Mouse (Mus musculus) NIH3T3 (cell line): ENCODE data around the gene Tgfb1.

Experiments used
- DNase-seq: peaks from one replicate; pipeline ENCODE4 v3.0.0-alpha.2; 2012; ENCODE audit warnings: low read depth

Tgfb1 gene

GRCm38 (mm10) chr7:25686680-25687531 is at the start of gene Tgfb1:
Gene Tgfb1 (plus strand): TSS chr7:25687002.
- peak; percentile 86 for DNase-seq

- DNase-seq: no peak
Measured at GRCm38 (mm10) chr7:25637099-25637498, 49.7 kb upstream of the Tgfb1 start.

DNA sequence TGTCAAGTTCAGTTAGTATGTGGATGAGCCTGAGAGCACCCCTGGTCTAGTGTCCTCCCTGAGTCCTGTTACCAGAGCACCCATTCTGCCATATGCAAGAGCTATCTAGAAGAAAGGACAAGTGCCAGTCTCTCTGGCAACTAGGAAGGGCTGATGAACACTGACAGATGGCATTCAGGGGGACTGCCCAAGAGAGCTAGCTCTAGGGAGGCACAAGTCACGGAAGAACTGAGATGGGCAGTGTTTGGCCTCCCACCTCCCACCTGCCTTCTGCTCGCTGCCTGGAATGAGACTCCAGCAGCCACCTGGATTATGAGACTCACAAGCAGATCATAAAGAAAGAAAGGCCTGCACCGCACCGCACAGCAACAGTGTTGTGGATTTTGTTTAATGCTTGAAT is 47.0 kb upstream of the Tgfb1 start:
- DNase-seq: no peak

GRCm38 (mm10) chr7:25644136-25644535 is 42.7 kb upstream of the Tgfb1 start:
- no peak for DNase-seq

GRCm38 (mm10) chr7:25644631-25645030 is 42.2 kb upstream of the Tgfb1 start:
- DNase-seq: peak; percentile 31

GRCm38 (mm10) chr7:25645074-25645473 is 41.7 kb upstream of the Tgfb1 start:
- no peak for DNase-seq

- peak; percentile 9 for DNase-seq
Measured at GRCm38 (mm10) chr7:25647574-25648123, 39.2 kb upstream of the Tgfb1 start.

GRCm38 (mm10) chr7:25649839-25650238 is 37.0 kb upstream of the Tgfb1 start:
- DNase-seq: peak; percentile 48

GRCm38 (mm10) chr7:25651281-25651680 is 35.5 kb upstream of the Tgfb1 start:
- no peak for DNase-seq

DNA sequence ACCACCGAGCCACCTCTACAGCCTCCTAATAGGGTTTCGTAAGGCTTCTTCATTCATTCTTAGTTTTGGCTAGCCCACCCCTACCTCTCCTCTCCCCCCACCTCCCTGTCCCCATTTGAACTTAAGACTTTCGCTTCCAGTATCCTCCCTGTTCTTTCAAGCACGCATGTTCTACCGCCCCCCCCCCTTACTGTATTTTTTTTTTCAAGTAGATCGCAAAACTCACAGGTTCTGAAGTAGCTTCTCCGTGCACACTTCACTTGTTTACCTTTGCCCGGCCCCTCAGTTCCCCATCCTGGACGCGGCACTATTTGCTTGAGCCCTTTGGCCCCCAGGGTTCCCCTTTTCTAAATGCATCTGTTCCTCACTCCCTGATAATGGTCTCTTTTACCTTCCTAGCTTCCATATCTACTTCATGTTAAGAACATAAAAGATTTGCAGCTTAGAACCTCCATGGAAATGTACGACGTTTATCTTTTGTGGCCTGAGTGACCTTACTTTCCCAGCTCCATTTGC is 34.5 kb upstream of the Tgfb1 start:
- DNase-seq: no peak

- DNase-seq: no peak
Measured at GRCm38 (mm10) chr7:25655601-25656428, 31.0 kb upstream of the Tgfb1 start.

GRCm38 (mm10) chr7:25657785-25658184 is 29.0 kb upstream of the Tgfb1 start:
- peak; percentile 44 for DNase-seq

DNA sequence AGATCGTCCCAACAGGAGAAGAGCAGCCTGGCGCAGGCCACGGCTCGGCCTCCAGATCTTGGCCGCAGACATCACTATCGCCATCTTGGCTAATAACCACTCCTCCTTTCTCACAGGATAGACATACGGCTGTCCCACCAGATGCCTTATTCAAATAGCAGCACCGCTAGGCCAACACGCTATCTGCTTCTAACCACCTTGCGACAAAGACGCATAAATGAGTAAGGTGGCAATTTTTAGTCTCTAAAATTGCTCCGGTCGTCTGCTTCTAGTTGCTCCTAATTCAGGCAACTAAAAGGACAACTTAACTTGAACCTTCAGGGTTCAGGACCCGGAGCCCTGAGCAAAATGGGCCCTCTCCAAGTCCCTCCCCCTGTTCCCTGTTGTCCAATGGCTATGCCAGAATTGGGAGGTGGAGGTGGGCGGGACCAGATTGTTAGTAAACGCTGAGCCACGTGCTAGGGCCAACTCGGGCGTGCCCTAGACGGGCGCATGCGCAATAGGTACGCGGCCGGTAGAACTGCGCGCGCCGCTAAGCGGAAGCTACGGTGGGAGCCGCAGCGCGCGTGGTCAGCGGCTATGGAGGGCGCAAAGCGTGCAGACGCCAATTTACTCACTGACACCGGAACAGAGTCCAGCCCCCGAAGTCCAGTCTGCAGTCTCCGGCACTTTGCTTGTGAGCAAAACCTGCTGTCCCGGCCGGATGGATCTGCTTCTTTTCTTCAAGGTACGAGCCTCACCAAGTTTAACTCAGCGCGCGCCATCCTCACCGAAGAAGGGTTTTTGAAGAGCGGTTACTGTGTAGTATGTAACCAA is 27.9 kb upstream of the Tgfb1 start, which contains the start of the genes Bckdha and Exosc5:
Gene Bckdha (minus strand): TSS at position 325 of the 816 bp plus-strand sequence.
Gene Exosc5 (plus strand): TSS at position 508 of the 816 bp plus-strand sequence.
- peak; percentile 100 for DNase-seq

- no peak for DNase-seq
Measured at GRCm38 (mm10) chr7:25666381-25666780, 20.4 kb upstream of the Tgfb1 start.

DNA sequence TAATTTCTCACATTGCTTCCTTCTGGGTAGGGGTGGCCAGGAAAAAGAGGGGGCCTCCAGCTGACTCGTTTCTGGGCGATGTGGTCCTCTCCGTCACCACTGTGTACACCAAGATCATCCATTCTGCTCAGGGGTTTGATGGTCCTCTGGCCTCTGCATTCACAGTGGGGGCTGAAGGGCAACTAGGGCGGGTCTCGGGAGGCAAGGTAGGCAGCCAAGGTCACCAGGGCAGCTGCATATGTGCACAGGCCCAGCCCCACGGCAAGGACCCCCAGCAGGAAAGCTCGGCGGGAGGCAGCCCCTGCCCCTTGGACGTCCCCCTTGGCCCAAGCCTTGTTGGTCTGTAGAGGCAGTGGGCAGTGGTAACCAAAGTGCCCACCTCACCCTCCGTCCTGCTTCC is 17.6 kb upstream of the Tgfb1 start:
- no peak for DNase-seq

GRCm38 (mm10) chr7:25669631-25670030 is 17.2 kb upstream of the Tgfb1 start:
- no peak for DNase-seq

- no peak for DNase-seq
Measured at GRCm38 (mm10) chr7:25670096-25670495, 16.7 kb upstream of the Tgfb1 start.

DNA sequence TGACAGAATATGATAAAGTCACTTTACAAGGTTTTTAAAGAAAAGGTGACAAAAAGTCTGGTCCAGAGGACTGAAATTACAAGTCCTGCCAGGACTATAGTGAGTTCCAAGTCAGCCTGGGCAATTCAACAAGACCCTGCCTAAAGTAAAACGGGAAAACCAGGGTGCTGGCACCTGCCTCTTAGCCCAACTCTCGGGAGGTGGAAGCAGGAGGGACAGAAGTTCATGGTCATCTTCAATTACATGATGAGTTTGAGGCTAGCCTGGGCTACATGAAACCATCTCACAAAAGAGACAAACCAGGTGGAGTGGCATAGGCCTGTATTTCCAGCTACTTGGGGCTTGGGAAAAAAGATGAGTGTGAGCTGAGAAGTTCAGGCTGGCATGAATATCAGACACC is 15.1 kb upstream of the Tgfb1 start:
- no peak for DNase-seq

GRCm38 (mm10) chr7:25672442-25672841 is 14.4 kb upstream of the Tgfb1 start:
- peak; percentile 16 for DNase-seq

DNA sequence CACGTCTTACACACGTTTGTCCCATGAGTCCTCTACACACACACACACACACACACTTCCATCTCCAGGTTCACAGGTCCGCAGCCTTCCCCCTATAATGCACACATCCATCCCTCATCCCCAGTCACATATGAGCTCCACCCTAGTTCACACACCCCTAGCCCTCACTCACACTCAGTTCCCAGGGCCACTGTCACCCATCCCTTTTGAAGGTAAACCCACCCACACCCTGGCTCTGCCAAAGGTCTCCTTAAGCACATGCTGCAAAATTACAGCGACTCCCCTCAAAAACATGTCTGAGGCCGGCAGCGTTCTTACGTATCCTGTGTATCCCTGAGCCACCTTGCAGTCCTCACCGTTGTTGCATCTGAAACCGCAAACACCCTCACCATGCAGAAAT is 12.5 kb upstream of the Tgfb1 start:
- DNase-seq: no peak

DNA sequence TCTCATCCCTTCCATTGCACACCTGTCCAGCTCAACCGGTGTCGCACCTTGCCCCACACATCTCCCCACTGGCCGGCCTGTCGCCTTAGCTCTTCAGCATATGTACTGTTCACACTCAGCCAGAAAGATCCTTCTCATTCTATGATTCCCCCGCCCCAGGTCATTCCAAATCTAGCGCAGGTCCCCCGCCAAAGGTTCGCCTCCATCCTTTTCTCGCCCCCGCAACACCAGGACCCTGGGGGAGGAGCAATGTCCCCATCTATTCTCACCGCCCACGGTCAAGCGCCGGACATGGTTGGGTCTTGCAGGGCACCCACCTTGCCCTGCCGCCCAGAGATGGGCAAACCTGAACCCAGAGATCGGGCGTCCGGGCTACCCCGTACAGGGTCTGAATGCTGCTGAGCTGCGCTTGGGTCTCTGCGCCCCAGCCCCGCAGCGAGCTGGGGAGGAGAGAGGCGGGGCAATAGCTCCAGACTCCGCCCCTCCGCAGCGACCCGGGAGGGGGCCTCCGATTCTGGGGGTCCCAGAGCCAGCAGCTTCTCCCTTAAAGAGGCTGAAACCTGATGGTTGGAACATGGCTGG is 12.0 kb upstream of the Tgfb1 start, which contains the start of gene Tmem91:
Gene Tmem91 (minus strand): TSS at position 448 of the 582 bp plus-strand sequence.
- no peak for DNase-seq
